Mouse (Mus musculus) layer of hippocampus, adult 8-10 months (tissue): ENCODE results near the gene Elf2. TPM values are rescaled to one million over a fixed set of nuclear protein-coding genes. Genes with fewer than 3 reads are reported as not detected.
"Not testable (repeated sequence)": the region's sequence is repeated elsewhere in the genome, so short reads cannot be mapped to it uniquely, and the experiment has no call there.

Source experiments
- DNase-seq, 2 experiments: peaks; one replicate each; pipeline ENCODE4 v3.0.0; 2022; ENCODE audit warnings: low spot score in 2 of 2
- total RNA-seq, 4 experiments: library from RNA; stranded (reverse); gene quantifications; 2 replicates each; pipeline ENCODE4 v1.2.4; 2022

The Elf2 gene
- total RNA-seq, 4 experiments from 2014 or later: 57.6 to 62.4 (median 60.1) TPM

DNA sequence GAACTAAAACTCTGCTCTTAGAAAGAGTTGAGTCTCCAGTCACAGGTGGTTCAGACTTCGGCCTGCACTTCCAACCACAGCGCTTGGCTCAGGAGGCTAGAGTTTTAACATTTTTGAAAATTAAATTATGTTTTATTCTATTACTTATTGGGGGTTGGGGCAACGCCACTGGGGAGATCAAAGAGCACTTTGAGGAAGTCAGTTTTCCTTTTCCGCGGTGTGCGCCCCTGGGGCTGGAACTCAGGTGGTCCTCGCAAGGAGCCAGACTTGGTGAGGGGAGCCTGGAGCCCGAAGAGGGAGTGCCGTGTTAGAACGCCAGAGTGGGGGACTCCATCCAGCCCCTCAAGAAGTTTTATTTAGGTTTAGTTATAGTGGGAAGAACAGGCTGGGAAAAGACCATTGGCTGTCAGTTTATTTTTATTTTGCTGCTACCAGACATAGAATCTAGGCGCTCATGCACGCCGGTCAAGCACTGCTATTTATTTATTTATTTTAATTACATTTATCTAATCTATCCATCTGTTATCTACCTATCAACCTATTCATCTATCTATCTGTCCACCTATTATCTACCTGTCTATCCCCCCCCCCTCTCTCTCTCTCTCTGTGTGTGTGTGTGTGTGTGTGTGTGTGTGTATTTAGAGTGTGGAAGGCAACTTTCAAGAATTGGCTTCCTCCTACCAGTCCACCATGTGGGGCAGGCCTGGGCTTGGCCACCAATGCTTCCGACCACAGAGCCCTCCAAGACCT is 19.3 kb upstream of the Elf2 start:
- no peak for DNase-seq

DNA sequence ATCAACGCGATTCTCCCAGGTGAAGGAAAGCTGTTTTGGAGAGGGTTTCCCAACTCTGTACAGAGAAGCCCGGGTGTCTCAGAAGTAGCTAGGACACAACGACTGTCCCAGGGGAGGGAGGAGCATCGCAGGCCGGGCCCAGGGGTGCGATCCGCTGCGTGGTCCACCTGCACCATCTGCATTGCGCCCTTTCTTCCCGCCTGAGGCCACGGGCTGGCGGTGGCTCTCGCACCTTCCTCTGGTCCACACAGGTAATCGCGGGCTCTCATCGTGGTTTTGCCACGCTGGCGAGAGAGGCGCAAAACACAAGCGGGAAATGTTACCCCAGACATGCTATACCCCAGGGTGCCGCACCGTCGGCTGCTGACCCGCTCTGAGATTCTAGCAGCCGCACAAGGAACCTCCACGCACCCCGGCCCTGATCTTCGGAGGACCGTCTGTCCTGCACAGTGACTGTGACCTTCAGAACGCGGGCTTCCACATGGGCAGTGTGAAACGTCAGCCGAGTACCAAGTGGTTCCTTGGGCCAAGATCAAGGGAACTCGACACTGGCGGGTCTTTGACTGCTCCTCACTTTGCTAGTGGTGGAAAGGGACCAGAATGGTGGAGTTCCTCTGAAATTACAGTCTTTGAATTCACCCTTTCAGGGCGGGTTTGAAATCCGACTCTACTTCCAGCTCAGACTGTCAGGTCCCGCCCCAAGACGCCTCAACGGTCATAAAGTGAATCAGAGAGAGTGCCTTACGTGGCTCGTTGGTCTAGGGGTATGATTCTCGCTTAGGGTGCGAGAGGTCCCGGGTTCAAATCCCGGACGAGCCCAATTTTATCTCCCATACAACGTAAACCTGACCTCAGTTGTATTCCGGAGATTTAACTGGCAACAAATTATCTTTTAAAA is 18.4 kb upstream of the Elf2 start:
- DNase-seq: peak in 1 of 2 experiments; percentile 60

DNA sequence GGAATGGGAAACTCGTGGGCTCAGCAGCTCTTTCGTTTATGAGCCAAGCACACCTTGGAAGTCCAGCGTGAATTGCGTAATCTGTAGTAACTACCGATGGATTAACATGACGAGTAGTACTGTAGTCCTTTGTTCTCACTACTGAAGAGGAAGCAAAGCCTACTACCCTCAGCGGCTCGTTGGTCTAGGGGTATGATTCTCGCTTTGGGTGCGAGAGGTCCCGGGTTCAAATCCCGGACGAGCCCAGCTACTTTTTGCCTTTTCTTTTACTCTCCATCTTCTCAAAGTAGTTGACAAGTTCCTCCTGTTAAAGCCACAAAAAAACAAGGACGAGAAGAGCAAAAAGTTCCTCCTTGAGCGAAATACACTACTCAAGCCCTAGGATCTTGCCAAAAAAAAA is 17.7 kb upstream of the Elf2 start:
- DNase-seq: peak; percentile 54 to 74

DNA sequence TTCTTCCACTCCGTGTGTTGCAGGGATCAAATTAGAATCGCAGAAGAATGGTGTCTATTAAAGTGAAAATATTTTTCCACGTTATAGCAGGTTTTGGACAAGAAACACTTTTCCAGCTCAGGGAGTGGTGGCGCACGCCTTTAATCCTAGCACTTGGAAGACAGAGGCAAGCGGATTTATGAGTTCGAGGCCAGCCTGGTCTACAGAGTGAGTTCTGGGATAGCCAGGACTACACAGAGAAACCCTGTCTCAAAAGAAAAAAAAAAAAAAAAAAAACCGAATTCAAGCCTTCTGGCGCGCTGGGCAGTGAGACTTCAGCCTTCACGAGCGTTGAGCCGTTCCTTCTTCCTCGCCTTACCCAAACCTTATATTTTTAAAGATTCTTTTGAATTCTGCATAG is 17.2 kb upstream of the Elf2 start:
- DNase-seq: no peak

DNA sequence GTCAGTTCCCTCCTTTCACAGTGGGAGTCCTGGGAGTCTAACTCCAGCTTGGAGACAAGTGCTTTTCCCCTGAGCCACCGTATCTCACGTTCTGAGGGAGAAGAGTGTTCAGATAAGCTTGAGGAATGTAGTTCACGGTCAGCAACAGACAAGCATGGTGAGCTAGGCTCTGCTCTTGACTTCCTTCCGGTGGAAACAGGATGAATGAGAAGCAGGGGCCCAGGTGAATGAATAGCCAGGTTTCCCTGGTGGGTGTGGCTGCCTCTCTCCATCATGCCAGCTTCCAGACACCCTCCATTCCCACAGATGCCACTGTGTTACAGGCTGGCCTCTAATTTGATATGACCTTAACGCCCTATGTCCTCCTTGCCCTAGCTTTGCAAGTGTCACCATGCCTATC is 16.6 kb upstream of the Elf2 start:
- DNase-seq: no peak

DNA sequence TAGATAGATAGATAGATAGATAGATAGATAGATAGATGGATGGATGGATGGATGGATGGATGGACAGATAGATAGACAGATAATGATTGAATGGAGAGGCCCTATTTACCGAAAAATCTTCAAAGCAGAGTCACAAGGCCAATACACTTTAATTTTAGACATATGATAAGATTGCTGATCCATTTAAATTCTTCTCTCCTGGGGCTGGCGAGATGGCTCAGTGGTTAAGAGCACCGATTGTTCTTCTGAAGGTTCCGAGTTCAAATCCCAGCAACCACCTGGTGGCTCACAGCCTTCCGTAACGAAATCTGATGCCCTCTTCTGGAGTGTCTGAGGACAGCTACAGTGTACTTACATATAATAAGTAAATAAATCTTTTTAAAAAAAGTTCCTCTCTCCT is 14.5 kb upstream of the Elf2 start:
- DNase-seq: not testable (repeated sequence)

DNA sequence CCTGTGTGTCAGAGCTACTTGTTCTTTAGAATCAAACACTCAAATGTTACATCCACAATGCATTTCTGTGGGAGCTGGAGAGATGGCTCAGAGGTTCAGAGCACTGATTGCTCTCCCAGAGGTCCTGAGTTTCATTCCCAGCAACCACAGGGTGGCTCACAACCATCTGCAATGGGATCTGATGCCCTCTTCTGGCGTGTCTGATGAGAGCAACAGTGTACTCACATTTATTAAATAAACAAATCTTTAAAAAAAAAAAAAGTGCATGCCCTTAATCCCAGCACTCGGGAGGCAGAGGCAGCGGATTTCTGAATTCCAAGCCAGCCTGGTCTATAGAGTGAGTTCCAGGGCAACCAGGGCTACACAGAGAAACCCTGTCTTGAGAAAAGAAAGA is 13.6 kb upstream of the Elf2 start:
- no peak for DNase-seq

DNA sequence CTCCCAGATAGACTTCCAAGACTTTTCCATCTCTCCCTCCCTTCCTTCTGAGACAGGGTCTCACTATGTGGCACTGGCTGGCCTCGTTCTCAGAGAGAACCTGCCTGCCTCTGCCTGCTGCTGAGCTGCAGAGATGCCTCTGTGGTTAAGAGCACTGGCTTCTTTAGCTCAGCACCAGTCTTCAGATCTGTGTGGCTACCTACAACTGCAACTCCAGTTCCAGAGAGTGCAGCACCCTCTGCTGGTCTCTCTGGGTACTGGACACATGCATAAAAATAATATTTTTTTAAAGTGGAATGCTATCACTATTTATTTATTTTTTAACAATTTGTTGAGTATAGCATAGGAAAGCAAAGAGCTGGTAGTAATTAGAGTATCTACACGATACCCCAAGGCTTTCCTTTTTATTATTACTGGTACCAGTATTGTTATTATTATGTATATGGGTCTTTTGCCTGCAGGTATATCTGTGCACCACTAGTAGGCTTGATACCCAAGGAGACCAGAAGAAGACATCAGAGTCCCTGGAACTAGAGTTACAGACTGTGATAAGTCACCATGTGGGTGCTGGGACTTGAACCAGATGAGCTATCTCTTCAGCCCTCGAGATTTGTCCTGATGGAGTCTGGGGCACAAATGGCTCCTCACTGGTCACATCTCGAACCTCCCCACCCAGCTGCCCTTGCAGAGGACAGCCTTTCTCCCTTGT is 13.0 kb upstream of the Elf2 start:
- DNase-seq: peak in 1 of 2 experiments; percentile 32

DNA sequence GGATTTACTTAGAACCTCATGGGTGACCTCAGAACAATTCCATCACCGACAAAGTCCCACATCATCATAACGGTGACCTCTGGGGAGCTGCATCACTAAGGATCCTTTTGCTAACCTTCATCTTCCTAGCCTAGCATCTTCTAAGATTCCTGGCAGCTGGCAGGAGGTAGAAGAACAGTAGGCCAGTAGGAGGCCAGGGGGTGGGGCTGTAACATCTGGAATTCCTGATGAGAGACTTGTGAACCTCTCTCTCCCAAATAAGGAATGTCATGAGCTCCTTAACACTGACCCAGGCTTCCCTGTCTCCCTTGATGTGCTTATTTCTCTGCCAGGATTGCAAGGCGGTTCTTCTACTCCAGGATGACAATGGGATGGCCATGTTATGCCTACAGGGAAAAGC is 10.3 kb upstream of the Elf2 start:
- no peak for DNase-seq

DNA sequence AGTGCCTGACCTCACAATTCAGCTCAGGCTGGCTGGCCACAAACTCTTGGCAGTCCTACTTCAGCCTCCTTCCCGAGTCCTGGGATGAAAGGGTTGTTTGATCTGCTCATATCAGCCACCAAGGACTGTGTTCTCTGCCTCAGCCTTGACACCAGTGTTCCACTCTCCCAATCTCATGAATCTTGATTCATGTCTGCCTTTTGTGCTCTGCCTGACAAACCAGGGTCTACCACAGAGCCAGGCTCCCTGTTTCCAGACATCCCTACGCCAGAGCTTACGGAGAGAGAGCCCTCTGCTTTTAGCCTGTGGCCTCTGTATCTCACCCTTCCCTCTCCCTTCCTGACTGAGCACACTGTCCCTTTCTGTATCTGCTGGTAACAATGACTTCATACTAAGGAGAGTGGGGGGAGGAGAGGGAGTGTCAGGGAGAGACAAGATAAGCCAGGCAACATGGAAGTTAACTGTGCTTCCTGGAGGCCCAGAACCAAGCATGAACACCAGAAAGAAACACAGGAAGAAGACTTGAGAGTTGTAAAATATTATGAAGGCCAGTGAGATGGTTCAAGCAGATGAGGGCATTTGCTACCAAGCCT is 8.3 kb upstream of the Elf2 start:
- no peak for DNase-seq

DNA sequence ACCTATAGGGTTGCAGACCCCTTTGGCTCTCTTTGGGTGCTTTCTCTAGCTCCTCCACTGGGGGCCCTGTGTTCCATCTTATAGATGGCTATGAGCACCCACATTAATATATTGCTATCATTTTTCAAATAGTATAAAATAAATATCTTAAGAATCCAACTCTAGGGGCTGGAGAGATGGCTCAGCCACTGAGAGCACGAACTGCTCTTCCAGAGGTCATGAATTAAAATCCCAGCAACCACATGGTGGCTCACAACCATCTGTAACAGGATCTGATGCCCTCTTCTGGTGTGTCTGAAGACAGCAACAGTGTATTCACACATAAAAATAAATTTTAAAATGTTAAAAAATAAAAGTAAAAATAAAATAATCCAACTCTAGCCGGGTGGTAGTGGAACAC is 4.6 kb upstream of the Elf2 start:
- DNase-seq: not testable (repeated sequence)

DNA sequence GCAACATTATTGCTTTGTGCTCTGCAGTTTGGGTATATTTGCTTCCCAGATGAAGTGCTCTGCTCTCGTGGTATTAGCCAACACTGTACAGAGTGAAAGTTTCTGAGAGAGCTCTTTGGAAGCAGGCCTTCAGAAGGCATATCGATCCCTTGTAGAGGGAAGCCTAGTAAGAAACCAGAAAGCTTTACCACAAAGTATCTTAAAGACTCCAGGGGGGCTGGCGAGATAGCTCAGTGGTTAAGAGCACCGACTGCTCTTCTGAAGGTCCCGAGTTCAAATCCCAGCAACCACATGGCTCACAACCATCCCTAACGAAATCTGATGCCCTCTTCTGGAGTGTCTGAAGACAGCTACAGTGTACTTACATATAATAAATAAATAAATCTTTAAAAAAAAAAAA is 3.7 kb upstream of the Elf2 start:
- not testable (repeated sequence) for DNase-seq

DNA sequence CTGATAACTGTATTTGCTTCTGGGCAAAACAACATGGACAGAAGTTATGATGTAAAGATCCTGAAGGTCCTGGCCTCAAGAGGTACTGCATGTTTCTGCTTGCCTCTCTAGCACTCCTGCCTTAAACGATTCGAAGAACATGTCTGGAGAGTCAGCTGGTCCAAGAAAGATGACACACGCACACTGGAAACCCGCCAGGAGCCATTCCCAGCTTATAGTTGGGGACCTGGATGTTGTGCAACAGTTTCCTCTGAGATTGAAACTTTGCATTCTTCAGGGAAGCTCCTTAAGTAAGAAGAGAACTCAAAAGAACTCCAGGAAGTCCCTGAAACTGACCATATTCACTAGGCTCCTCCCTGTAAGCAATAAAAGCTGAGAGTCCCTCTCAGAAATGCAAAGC is 2.8 kb upstream of the Elf2 start:
- DNase-seq: no peak

DNA sequence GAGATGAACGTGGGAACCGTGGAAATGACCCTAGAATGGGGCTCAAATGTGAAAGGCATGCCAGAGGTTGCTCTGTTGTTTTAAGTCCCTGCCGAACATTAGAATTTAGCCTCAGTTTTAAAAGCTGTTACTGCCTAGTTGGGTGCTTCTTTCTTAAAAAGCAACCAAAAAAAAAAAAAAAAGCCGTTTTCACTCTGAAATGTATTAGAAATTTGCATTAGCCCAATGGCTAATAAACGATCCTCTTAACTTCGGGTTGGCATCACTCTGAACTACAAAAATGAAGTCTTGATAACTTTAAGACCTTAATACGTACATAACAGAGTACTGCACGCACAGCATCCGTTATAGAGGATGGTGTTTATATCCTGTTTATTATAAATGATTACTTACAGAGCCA is 1.7 kb upstream of the Elf2 start:
- no peak for DNase-seq

DNA sequence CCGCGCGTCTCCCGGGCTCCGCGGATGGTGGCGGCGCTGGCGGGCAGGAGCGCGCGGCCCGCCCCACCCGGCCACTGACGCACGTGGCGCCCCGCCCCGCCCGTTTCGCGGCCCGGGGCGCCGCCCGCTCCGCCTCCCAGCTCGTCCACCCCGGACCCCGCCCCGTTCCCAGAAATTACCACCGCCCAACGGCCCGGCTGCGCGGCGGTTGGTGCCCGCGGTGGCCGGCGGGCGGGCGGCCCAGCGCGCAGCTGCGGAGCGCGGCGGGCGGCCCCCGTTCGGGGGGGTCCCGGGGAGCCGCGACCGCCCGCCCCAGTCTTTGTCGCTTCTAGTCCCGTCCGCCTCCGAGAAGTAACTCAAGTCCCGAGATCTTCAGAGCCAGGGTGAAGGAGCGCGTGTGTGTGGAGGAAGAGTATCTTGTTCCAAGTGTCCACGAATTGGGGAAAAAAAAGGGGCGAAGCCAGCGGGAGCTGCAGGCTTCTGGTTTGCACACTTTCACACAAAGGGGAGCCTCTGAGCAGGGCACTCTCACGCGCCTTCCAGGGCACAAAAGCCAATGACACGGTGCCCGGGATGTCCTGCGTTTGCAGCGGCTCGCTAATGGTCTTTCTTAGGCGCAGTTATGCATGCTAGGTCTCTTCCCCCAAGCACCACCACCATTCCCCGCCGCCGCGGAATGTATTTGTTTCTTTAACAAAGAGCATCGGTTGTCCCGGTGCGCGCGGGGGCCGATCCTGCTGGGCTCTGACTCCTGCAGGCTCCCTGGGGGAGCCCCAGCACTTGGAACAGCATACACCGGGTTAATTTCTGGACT is 1.0 kb upstream of the Elf2 start:
- DNase-seq: peak; percentile 62 to 64

DNA sequence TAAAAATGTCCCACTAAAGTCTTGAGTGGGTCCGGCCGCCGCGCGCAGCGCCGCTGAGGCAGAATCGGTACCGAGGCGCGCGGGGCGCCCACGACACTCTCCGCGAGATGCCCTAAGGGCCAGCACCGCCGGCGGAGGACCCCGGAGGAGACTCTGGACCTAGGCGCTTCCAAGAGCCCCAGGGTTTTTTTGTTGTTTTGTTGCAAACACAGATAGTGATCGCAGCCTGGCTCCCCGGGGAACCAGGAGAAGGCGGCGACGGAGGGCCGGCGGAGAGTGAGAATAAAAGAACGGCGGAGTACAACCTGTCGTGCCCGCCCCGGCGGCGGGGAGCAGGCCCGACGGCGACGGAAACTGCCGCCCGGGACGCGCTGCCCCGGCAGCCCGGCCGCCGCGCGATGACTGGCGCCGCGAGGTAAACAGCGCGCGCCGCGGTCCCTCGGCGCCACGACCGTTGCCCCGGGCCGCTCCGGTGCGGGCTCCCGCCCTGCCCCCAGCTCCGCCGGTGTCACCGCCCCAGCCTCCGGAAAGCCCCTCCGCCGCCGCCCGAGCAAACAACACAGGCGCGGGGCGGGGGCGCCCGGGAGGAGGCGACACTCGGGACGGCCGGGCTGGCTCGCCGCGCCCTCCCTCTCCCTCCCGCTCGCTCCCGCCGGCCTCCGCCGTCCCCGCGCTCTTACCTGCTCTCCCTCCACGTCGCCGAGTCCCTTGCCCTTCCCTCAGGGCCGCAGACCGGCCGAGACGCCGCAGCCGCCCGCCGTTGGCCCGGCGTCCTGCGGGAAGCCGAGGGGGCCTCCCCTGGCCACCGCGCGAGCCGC is 520 bp downstream of the Elf2 start:
- DNase-seq: peak; percentile 15 to 18

DNA sequence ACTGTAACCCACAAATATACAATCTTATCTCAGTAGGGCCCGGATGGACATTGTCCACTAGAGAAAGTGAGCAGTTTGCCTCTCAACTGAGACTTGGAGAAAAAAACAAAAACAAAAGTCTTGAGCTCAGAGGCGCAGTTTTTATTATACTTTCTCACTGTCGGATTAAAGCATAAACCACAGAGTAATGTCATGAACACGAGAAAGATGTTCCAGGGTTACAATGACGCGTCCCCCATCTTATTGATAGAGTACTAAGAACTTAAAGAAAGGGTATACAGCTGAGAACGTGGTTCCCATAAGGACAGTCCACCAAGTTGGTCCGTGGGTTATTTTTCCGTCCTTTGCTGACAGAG is 1.1 kb downstream of the Elf2 start:
- DNase-seq: no peak

DNA sequence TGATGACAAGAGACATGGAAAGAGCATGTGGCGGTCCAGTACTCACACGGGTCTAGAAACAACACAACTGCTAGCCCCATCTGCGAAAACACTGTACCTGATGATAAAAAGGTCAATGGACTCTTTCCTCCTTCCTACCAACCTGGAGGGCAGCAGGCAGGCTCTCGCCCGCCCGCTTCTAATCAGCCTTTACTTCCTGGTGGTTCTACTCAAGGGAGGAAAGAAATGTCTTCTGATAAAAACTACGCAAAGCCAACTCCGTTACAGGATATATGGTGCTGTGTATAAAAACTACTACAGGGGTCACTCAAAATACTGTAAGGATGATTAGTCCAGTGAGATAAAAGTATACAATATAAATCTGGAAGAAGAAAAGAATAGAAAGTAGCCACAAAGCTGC is 5.1 kb downstream of the Elf2 start:
- no peak for DNase-seq

DNA sequence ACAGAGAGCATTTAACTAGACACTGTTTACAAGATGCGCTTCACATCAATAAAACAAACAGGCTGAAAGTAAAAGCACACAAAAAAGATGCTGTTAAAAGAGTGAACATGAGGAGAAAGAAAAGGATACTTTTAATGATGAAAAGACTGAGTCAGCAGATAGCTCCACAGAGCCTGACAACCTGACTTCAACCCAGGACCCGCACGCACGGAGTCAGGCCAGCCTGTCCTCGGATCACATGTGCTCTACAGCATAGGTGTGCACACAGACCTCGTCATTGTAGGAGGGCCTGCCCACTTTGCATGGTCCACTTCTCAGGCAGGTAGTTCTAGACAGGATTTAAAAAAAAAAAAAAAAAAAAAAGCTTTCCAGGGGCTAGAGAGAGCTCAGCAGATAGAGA is 6.5 kb downstream of the Elf2 start:
- DNase-seq: no peak
